Mouse (Mus musculus) G1E (cell line): Measurements from ENCODE around the gene Rbm8a2. TPM values are rescaled to one million over a fixed set of nuclear protein-coding genes. Genes with fewer than 3 reads are reported as not detected.

Experiments used
- ATAC-seq: 2 replicates; pipeline ENCODE4 v1.8.0; 2016; ENCODE audit warnings: mild to moderate bottlenecking; ENCODE audit not compliant: insufficient number of reproducible peaks, poor library complexity, low FRiP score, severe bottlenecking; ENCODE audit errors: extremely low read depth
- DNase-seq: peaks from one replicate; pipeline ENCODE4 v3.0.0; 2012; ENCODE audit warnings: low spot score
- H3K27me3 ChIP-seq: 2 replicates; pipeline ENCODE4 v1.6.1; 2012; ENCODE audit warnings: mild to moderate bottlenecking, low read length, inconsistent platforms; ENCODE audit not compliant: insufficient read depth
- H3K36me3 ChIP-seq: replicated peaks from 2 replicates; pipeline ENCODE3; 2012; ENCODE audit warnings: mild to moderate bottlenecking, inconsistent platforms
- H3K4me1 ChIP-seq: 2 replicates; pipeline ENCODE4 v1.6.1; 2012; ENCODE audit warnings: low read depth, low read length, inconsistent platforms, mixed read lengths; ENCODE audit not compliant: insufficient read depth
- H3K4me3 ChIP-seq: 2 replicates; pipeline ENCODE4 v1.5.1; 2012; ENCODE audit warnings: low read depth, mild to moderate bottlenecking, inconsistent platforms, low read length, moderate library complexity, mixed read lengths
- H3K9me3 ChIP-seq: replicated peaks from 2 replicates; pipeline ENCODE4 v1.6.1; 2012; ENCODE audit warnings: inconsistent platforms
- CTCF ChIP-seq: IDR thresholded peaks from 2 replicates; pipeline ENCODE4 v1.5.1; 2012; ENCODE audit warnings: low read depth, low read length, inconsistent platforms, mixed read lengths
- GATA1 ChIP-seq: IDR thresholded peaks from 2 replicates; pipeline ENCODE4 v1.6.1; 2012; ENCODE audit warnings: borderline replicate concordance, low read length, inconsistent platforms, mixed read lengths
- GATA2 ChIP-seq: IDR thresholded peaks from 2 replicates; pipeline ENCODE4 v1.6.1; 2012; ENCODE audit warnings: low read depth, low read length, inconsistent platforms, borderline replicate concordance
- POLR2AphosphoS5 ChIP-seq: IDR thresholded peaks from 2 replicates; pipeline ENCODE4 v1.6.1; 2012; ENCODE audit warnings: low read depth, low read length, inconsistent platforms; ENCODE audit not compliant: insufficient replicate concordance
- TAL1 ChIP-seq: conservative IDR thresholded peaks from 2 replicates; pipeline ENCODE4 v1.6.1; 2012; ENCODE audit warnings: low read depth, low read length, inconsistent platforms, mixed read lengths
- polyA plus RNA-seq: library from polyadenylated mRNA; stranded (reverse); fragments of >175 nt; gene quantifications from 2 replicates; pipeline ENCODE4 v1.2.3, GENCODE M21; 2012
- total RNA-seq, 2 experiments: library from RNA; stranded (forward) in 1 of 2; stranded (reverse) in 1 of 2; fragments of 200-1000 nt in 1 of 2; fragments of >200 nt in 1 of 2; fragmentation: Nextera tagmentation in 1 of 2; gene quantifications; 2 replicates each; pipeline ENCODE4 v1.2.3; 2014 to 2017

The Rbm8a2 gene
- total and polyA plus RNA-seq, 3 experiments: 0.03 to 0.38 TPM; not detected in 1

GRCm38 (mm10) chr1:175970710-175971109 is 8.2 kb downstream of the Rbm8a2 start:
- no peak for ATAC-seq
- Histone ChIP-seq H3K36me3 (no peaks in the 10 kb centered on the region), H3K9me3 (peaks cover 18% of the 10 kb centered on the region), H3K4me1 (no peaks in the 10 kb centered on the region), H3K27me3 (no peaks in the 10 kb centered on the region), H3K4me3 (no peak overlapping the region)
- DNase-seq: no peak
- TF ChIP-seq POLR2AphosphoS5 (no peak), TAL1 (no peak), CTCF (no peak), GATA1 (no peak), GATA2 (no peak)

DNA sequence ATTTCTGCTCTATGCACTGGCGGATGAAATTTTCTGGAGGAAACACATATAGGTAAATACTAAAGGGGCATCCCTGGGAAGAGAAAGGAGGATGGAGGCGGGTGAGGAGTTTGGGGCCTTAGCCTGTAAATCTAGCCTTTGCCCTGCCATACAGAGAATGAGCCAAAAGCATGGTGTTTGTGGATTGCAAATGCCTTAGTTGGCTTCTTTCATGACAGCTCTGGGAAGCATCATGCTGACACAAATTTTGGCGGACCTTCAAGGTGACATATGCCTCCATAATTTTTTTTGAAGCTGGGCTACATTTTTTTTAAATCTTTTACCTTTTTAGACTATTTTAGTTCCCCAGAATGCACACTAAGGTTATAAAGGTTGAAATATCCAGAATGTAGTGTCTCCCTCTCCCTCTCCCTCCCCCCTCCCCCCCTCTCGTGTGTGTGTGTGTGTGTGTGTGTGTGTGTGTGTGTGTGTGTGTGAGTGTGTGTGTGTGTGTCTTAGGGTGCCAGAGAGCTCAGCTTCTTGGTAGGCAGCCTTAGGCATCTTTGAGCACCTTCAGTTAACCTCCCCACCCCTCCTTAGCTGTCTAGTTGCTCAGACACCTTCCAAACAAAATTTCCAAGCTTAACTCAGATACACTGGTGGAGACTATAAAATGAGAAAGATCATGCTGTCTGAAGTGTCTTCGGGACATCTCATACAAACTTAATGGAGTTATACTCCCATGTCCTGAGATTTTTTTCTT is 11.7 kb downstream of the Rbm8a2 start:
- H3K27me3 ChIP-seq: no peaks in the 10 kb centered on the region
- no peaks in the 10 kb centered on the region for H3K4me1 ChIP-seq
- H3K36me3 ChIP-seq: no peaks in the 10 kb centered on the region
- DNase-seq (no peak), ATAC-seq (no peak)
- no peak overlapping the region for H3K4me3 ChIP-seq
- H3K9me3 ChIP-seq: peaks cover 14% of the 10 kb centered on the region; the same call in 1 of the 2 replicates
- TF ChIP-seq GATA2 (no peak), POLR2AphosphoS5 (no peak), CTCF (no peak), GATA1 (no peak), TAL1 (no peak)

- DNase-seq (no peak), ATAC-seq (no peak)
- Histone ChIP-seq H3K4me1 (no peaks in the 10 kb centered on the region), H3K27me3 (no peaks in the 10 kb centered on the region), H3K4me3 (no peak overlapping the region), H3K9me3 (0 out of 2 replicates have a peak, but pooled peaks cover 7% of the 10 kb centered on the region), H3K36me3 (no peaks in the 10 kb centered on the region)
- no peak for TF ChIP-seq GATA1
- no peak for TF ChIP-seq GATA2
- TF ChIP-seq POLR2AphosphoS5: no peak
- TF ChIP-seq CTCF: no peak
These were observed 17.1 kb downstream of the Rbm8a2 start for GRCm38 (mm10) chr1:175961786-175962185.

DNA sequence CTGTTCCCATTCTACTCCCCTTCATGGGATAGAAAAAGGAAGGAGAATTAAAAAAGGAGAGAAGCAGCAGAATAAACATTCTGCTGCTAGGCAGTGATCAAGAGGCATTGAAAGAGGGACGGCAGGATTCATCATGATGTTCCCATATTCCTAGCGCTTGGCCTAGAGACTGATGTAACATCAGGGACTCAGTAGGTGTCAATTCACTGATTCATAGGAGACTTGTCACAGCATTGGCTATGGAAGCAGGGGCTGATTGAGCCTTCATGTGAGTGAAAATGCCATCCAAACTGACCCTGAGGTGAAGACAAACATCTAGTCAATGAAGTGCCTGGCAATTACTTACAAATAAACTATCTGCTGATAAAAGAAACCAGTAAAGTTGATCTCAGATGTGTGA is 28.1 kb downstream of the Rbm8a2 start:
- Histone ChIP-seq H3K36me3 (no peaks in the 10 kb centered on the region), H3K9me3 (no peaks in the 10 kb centered on the region), H3K27me3 (no peaks in the 10 kb centered on the region), H3K4me3 (no peak overlapping the region), H3K4me1 (no peaks in the 10 kb centered on the region)
- TF ChIP-seq POLR2AphosphoS5: no peak
- no peak for TF ChIP-seq GATA2
- no peak for TF ChIP-seq CTCF
- ATAC-seq: no peak
- DNase-seq: no peak

- ATAC-seq (no peak), DNase-seq (no peak)
- H3K4me1 ChIP-seq: no peaks in the 10 kb centered on the region
- no peaks in the 10 kb centered on the region for H3K27me3 ChIP-seq
- no peaks in the 10 kb centered on the region for H3K9me3 ChIP-seq
- H3K4me3 ChIP-seq: no peak overlapping the region
- TF ChIP-seq TAL1 (no peak), CTCF (no peak), GATA2 (no peak), POLR2AphosphoS5 (no peak), GATA1 (no peak)
- no peaks in the 10 kb centered on the region for H3K36me3 ChIP-seq
These were observed 28.5 kb downstream of the Rbm8a2 start for GRCm38 (mm10) chr1:175950421-175950820.

- ATAC-seq: no peak
- H3K36me3 ChIP-seq: no peaks in the 10 kb centered on the region
- no peak for DNase-seq
- H3K4me3 ChIP-seq: no peak overlapping the region
- H3K4me1 ChIP-seq: no peaks in the 10 kb centered on the region
- H3K9me3 ChIP-seq: no peaks in the 10 kb centered on the region
- TF ChIP-seq GATA2 (no peak), GATA1 (no peak), TAL1 (no peak)
- H3K27me3 ChIP-seq: no peaks in the 10 kb centered on the region
These were observed 32.1 kb downstream of the Rbm8a2 start for GRCm38 (mm10) chr1:175946718-175947315.

DNA sequence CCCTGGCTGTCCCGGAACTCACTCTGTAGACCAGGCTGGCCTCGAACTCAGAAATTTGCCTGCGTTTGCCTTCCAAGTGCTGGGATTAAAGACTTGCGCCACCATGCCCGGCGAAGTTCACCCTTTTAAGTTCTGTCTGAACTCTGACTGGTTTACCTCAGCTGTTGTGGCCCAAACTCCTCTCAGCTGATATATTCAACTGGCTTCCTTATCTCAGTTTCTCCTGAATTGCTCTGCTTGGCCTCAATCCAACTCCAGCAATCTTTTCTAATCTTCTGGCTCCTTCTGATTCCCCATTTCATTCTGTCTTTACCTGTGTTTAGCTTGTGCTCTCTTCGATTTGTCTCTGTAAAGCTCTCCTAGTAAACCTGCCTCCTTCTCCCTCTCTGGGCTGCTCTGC is 35.7 kb downstream of the Rbm8a2 start:
- Histone ChIP-seq H3K36me3 (no peaks in the 10 kb centered on the region), H3K4me3 (no peak overlapping the region), H3K27me3 (no peaks in the 10 kb centered on the region), H3K9me3 (no peaks in the 10 kb centered on the region), H3K4me1 (no peaks in the 10 kb centered on the region)
- TF ChIP-seq GATA1: no peak
- ATAC-seq (no peak), DNase-seq (no peak)
